Mouse (Mus musculus) ES-Bruce4 (cell line): ENCODE results near the gene Tas1r2. TPM values are rescaled to one million over a fixed set of nuclear protein-coding genes. Genes with fewer than 3 reads are reported as not detected.

ENCODE experiments used
- H3K27ac ChIP-seq: 2 replicates; pipeline ENCODE4 v1.5.1; 2012; ENCODE audit warnings: low read length, inconsistent platforms; ENCODE audit not compliant: insufficient read depth
- H3K27me3 ChIP-seq: 2 replicates; pipeline ENCODE4 v1.6.1; 2012; ENCODE audit warnings: mild to moderate bottlenecking, low read length, inconsistent platforms; ENCODE audit not compliant: control insufficient read depth, poor library complexity, insufficient read depth, severe bottlenecking
- H3K36me3 ChIP-seq: 2 replicates; pipeline ENCODE4 v1.6.1; 2012; ENCODE audit warnings: inconsistent platforms, mild to moderate bottlenecking, low read length, moderate library complexity; ENCODE audit not compliant: control insufficient read depth, poor library complexity, insufficient read depth, severe bottlenecking
- H3K4me1 ChIP-seq: one replicate; pipeline ENCODE4 v1.8.1; 2011; ENCODE audit warnings: low read length; ENCODE audit not compliant: control insufficient read depth, insufficient read depth
- H3K4me3 ChIP-seq: 2 replicates; pipeline ENCODE4 v1.5.1; 2011; ENCODE audit warnings: low read depth, mild to moderate bottlenecking, low read length
- H3K9ac ChIP-seq: 2 replicates; pipeline ENCODE4 v1.6.1; 2012; ENCODE audit warnings: low read depth, mild to moderate bottlenecking, inconsistent platforms; ENCODE audit not compliant: poor library complexity, severe bottlenecking
- H3K9me3 ChIP-seq: replicated peaks from 2 replicates; pipeline ENCODE4 v1.6.1; 2012; ENCODE audit warnings: mild to moderate bottlenecking, low read length, inconsistent platforms; ENCODE audit not compliant: control insufficient read depth, poor library complexity, insufficient read depth, severe bottlenecking
- CTCF ChIP-seq: IDR thresholded peaks from one replicate; pipeline ENCODE4 v1.8.1; 2011; ENCODE audit warnings: low read depth, low read length
- EP300 ChIP-seq: IDR thresholded peaks from 2 replicates; pipeline ENCODE4 v1.6.1; 2011; ENCODE audit warnings: low read depth, low read length; ENCODE audit not compliant: insufficient read depth
- POLR2A ChIP-seq: IDR thresholded peaks from one replicate; pipeline ENCODE4 v1.8.1; 2011; ENCODE audit warnings: low read length; ENCODE audit not compliant: insufficient read depth
- polyA plus RNA-seq: library from polyadenylated mRNA; stranded (reverse); fragments of >200 nt; gene quantifications from 2 replicates; pipeline ENCODE4 v1.2.4, GENCODE M21; 2011; ENCODE audit warnings: low read depth; ENCODE audit not compliant: missing spikeins, insufficient read depth, insufficient read length

Gene Tas1r2
- polyA plus RNA-seq, 1 experiment, result not detected

GRCm38 (mm10) chr4:139703468-139703867 is 50.1 kb downstream of the Tas1r2 start:
- Histone ChIP-seq H3K9me3 (no peaks in the 10 kb centered on the region), H3K27ac (no peak overlapping the region), H3K4me3 (no peak overlapping the region), H3K4me1 (no peaks in the 10 kb centered on the region), H3K27me3 (no peaks in the 10 kb centered on the region), H3K9ac (no peak overlapping the region), H3K36me3 (no peaks in the 10 kb centered on the region)
- peak; percentile 50 for TF ChIP-seq CTCF
- TF ChIP-seq EP300, result no peak

- H3K4me3 ChIP-seq, result no peak overlapping the region
- no peak overlapping the region for H3K27ac ChIP-seq
- no peak overlapping the region for H3K9ac ChIP-seq
- H3K36me3 ChIP-seq, result no peaks in the 10 kb centered on the region
- no peak for TF ChIP-seq CTCF
- no peak for TF ChIP-seq POLR2A
- no peak for TF ChIP-seq EP300
- H3K4me1 ChIP-seq, result no peaks in the 10 kb centered on the region
- no peaks in the 10 kb centered on the region for H3K27me3 ChIP-seq
- no peaks in the 10 kb centered on the region for H3K9me3 ChIP-seq
Observed at GRCm38 (mm10) chr4:139705986-139706385, 52.6 kb downstream of the Tas1r2 start.

- no peaks in the 10 kb centered on the region for H3K36me3 ChIP-seq
- H3K27ac ChIP-seq, result no peak overlapping the region
- no peaks in the 10 kb centered on the region for H3K9me3 ChIP-seq
- H3K4me1 ChIP-seq, result no peaks in the 10 kb centered on the region
- no peak overlapping the region for H3K9ac ChIP-seq
- TF ChIP-seq CTCF, result no peak
- no peak for TF ChIP-seq POLR2A
- no peak for TF ChIP-seq EP300
- H3K27me3 ChIP-seq, result no peaks in the 10 kb centered on the region
- H3K4me3 ChIP-seq, result no peak overlapping the region
Observed at GRCm38 (mm10) chr4:139710467-139711334, 57.4 kb downstream of the Tas1r2 start.

- TF ChIP-seq CTCF, result no peak
- no peak for TF ChIP-seq EP300
- no peak for TF ChIP-seq POLR2A
- Histone ChIP-seq H3K27ac (no peak overlapping the region), H3K9me3 (no peaks in the 10 kb centered on the region), H3K4me1 (no peaks in the 10 kb centered on the region), H3K4me3 (no peak overlapping the region), H3K9ac (no peak overlapping the region), H3K27me3 (no peaks in the 10 kb centered on the region), H3K36me3 (no peaks in the 10 kb centered on the region)
Observed at GRCm38 (mm10) chr4:139715241-139715932, 62.0 kb downstream of the Tas1r2 start.

- TF ChIP-seq POLR2A (no peak), EP300 (no peak), CTCF (no peak)
- Histone ChIP-seq H3K27me3 (no peaks in the 10 kb centered on the region), H3K36me3 (no peaks in the 10 kb centered on the region), H3K4me1 (no peaks in the 10 kb centered on the region), H3K27ac (no peak overlapping the region), H3K9me3 (no peaks in the 10 kb centered on the region), H3K4me3 (no peak overlapping the region), H3K9ac (no peak overlapping the region)
Observed at GRCm38 (mm10) chr4:139716477-139717169, 63.3 kb downstream of the Tas1r2 start.

- H3K36me3 ChIP-seq, result no peaks in the 10 kb centered on the region
- H3K27me3 ChIP-seq, result no peaks in the 10 kb centered on the region
- no peak overlapping the region for H3K4me3 ChIP-seq
- TF ChIP-seq POLR2A, result no peak
- TF ChIP-seq CTCF, result no peak
- no peak for TF ChIP-seq EP300
- no peaks in the 10 kb centered on the region for H3K4me1 ChIP-seq
- H3K9me3 ChIP-seq, result no peaks in the 10 kb centered on the region
- no peak overlapping the region for H3K9ac ChIP-seq
- H3K27ac ChIP-seq, result no peak overlapping the region
Observed at GRCm38 (mm10) chr4:139718978-139719377, 65.6 kb downstream of the Tas1r2 start.

Other genes with a start within 250 kb of the Tas1r2 start
- gene Iffo2, start 123.0 kb upstream of the Tas1r2 start, polyA plus RNA-seq, result 20.5 and 20.7 TPM in 2 replicates
- gene Gm21969, start 50.4 kb upstream of the Tas1r2 start, polyA plus RNA-seq, result 0.21 TPM in 1 of 2 replicates, not detected in the other
- 30.9 and 32.3 TPM in 2 replicates for gene Aldh4a1, start 30.7 kb upstream of the Tas1r2 start, polyA plus RNA-seq
- not detected in 2 replicates for gene Pax7, start 180.0 kb downstream of the Tas1r2 start, polyA plus RNA-seq